Mouse (Mus musculus): Measurements from ENCODE around the gene Ushbp1.

GRCm38 (mm10) chr8:71391696-71392095, 3.9 kb downstream of the Ushbp1 start:
- TF ChIP-seq CTCF (IDR thresholded peaks at IDR 0.05; ENCODE audit: control insufficient read depth, insufficient read depth, insufficient read length) (no peak), USF1 (IDR thresholded peaks at IDR 0.05; ENCODE audit: low read depth) (no peak), MAX (IDR thresholded peaks at IDR 0.05) (no peak), FOSL1 (IDR thresholded peaks at IDR 0.05; ENCODE audit: insufficient read depth, low read length, poor library complexity, severe bottlenecking) (no peak), CEBPB (IDR thresholded peaks at IDR 0.05; ENCODE audit: low read depth) (no peak)

Data from C2C12 (cell line).